Mouse (Mus musculus): ENCODE data around the gene Gk5. TPM values are rescaled to one million over a fixed set of nuclear protein-coding genes. Genes with fewer than 3 reads are reported as not detected.

Gene Gk5
- polyA plus RNA-seq, 1 experiment from 2014 or later, result 2.7 TPM

DNA sequence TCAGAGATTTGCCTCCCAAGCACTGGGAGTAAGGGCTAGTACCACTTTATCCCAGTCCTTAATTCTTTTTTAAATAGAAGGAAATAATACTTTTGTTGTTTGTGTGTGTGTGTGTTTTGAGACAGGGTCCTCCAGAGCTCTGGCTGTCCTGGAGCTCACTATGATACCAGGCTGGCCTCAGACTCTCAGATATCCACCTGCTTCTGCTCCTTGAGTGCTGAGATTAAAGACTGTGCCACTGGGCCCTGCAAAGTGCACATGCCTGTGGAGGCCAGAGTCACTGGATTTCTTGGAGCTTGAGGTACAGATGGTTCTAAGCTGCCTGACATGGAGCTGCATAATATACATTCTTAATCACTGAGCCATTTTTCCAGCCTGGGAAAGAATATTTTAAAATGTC, 109.1 kb downstream of the Gk5 start:
- Histone ChIP-seq H3K27ac (ENCODE audit: low read depth, low read length) (no peak overlapping the region), H3K4me1 (ENCODE audit: control insufficient read depth, insufficient read depth, low read depth, low read length) (no peaks in the 10 kb centered on the region), H3K9ac (ENCODE audit: low read depth, low read length) (no peak overlapping the region), H3K4me2 (ENCODE audit: low read length) (no peak overlapping the region), H3K9me3 (ENCODE audit: control insufficient read depth, low read length) (no peaks in the 10 kb centered on the region), H3K36me3 (ENCODE audit: control insufficient read depth, insufficient read depth, low read length) (no peaks in the 10 kb centered on the region), H3K27me3 (replicated peaks; ENCODE audit: control insufficient read depth, insufficient read depth, low read length) (no peaks in the 10 kb centered on the region), H3K4me3 (ENCODE audit: low read length) (no peak overlapping the region)
- no peak for ATAC-seq

GRCm38 (mm10) chr9:96230271-96230670, 111.1 kb downstream of the Gk5 start:
- WGBS, result 19% methylated on average over 2 of the region's 2 CpGs
- Histone ChIP-seq H3K36me3 (ENCODE audit: control insufficient read depth, insufficient read depth, low read length) (no peaks in the 10 kb centered on the region), H3K9ac (ENCODE audit: low read depth, low read length) (no peak overlapping the region), H3K4me1 (ENCODE audit: control insufficient read depth, insufficient read depth, low read depth, low read length) (no peaks in the 10 kb centered on the region), H3K27ac (ENCODE audit: low read depth, low read length) (no peak overlapping the region), H3K4me3 (ENCODE audit: low read length) (no peak overlapping the region), H3K4me2 (ENCODE audit: low read length) (no peak overlapping the region), H3K27me3 (replicated peaks; ENCODE audit: control insufficient read depth, insufficient read depth, low read length) (no peaks in the 10 kb centered on the region), H3K9me3 (ENCODE audit: control insufficient read depth, low read length) (no peaks in the 10 kb centered on the region)
- no peak for ATAC-seq

Other genes with a start within 250 kb of the Gk5 start
- gene Xrn1, start 164.6 kb upstream of the Gk5 start, polyA plus RNA-seq (2015; fragmentation: Nextera tagmentation; extraction: Ambion mirVana), result 12.9 and 13.9 TPM in 2 replicates
- gene Tfdp2, start 76.9 kb downstream of the Gk5 start, polyA plus RNA-seq (2015; fragmentation: Nextera tagmentation; extraction: Ambion mirVana), result 14.9 and 17.1 TPM in 2 replicates
- 193 and 199 TPM in 2 replicates for gene Atp1b3, start 245.1 kb downstream of the Gk5 start, polyA plus RNA-seq (2015; fragmentation: Nextera tagmentation; extraction: Ambion mirVana)

Data from hindbrain, embryonic 16.5 days (tissue).